ENCODE assay signal across 11 mouse cellular contexts in the genomic region with DNA sequence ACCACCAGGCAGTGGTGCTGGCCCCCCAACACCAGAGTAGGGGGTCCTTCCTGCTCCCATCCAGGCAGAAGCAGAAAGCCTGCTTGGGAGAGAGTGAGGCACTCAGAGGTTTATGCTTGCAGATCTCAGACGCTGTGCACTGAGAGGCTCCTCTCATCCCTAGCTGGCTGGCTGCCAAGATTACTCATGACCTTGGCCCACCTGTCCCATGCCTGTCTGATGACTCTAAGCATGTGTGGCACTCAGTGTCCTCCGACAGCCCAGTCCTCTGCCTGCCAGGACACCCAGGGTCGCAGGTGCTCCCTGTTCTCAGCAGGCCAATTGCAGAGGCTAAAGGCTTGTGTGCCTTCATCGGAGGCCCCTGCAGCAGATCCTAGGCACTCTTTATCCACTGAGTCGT. TPM values are rescaled to one million over a fixed set of nuclear protein-coding genes. Genes with fewer than 3 reads are reported as not detected.
DNase-seq lines count a peak whose midpoint lies in the region; ATAC-seq and TF ChIP-seq lines count a peak whose summit lies in the region.
"Had no signal": no experiment of that assay in that cellular context is flagged by ENCODE, and none has a peak within 500 bp of the region (broad histone marks: within the 10 kb centered on the region; RNA-seq: fewer than 3 reads in every experiment).

No protein-coding gene starts in this region.

- H3K9ac ChIP-seq in liver, embryonic 16.5 days (ENCODE audit: low read depth, low read length), result no peak overlapping the region
- no peak overlapping the region for H3K9ac ChIP-seq in lung, postnatal 0 days (replicated peaks; ENCODE audit: low read depth)
- H3K9ac ChIP-seq: embryonic facial prominence, embryonic 13.5 days; neural tube, embryonic 12.5 days had no signal

- no peaks in the 10 kb centered on the region for H3K36me3 ChIP-seq in liver, embryonic 16.5 days (ENCODE audit: control insufficient read depth, insufficient read depth)
- no peaks in the 10 kb centered on the region for H3K36me3 ChIP-seq in lung, postnatal 0 days (ENCODE audit: insufficient read depth, low read length)
- H3K36me3 ChIP-seq: embryonic facial prominence, embryonic 13.5 days; neural tube, embryonic 12.5 days had no signal

- no peak for TF ChIP-seq EP300 in lung, postnatal 0 days (IDR thresholded peaks at IDR 0.05)

- DNase-seq in left cerebral cortex, postnatal 4 days, result peak; percentile 77
- no peak for DNase-seq in left cerebral cortex, postnatal 36 days (ENCODE audit: low spot score in 2 of 2)
- peak; percentile 87 for DNase-seq in adrenal gland, adult 2 months
- DNase-seq in gastrocnemius, adult 8-10 months (ENCODE audit: low spot score in 2 of 2), result peak; percentile 72 to 75
- DNase-seq in left cerebral cortex, adult 2 months (ENCODE audit: extremely low spot score in 1 of 2, low spot score in 2 of 2), result no peak
- no peak for DNase-seq in lung, postnatal 0 days (ENCODE audit: low spot score)
- no peak for DNase-seq in frontal cortex, postnatal 36 days (ENCODE audit: low spot score in 2 of 2)

- H3K4me1 ChIP-seq in liver, embryonic 16.5 days (ENCODE audit: control insufficient read depth, low read depth, low read length), result peaks cover 3% of the 10 kb centered on the region; the same call in 1 of the 2 replicates
- peaks cover 4% of the 10 kb centered on the region; the same call in 1 of the 2 replicates for H3K4me1 ChIP-seq in lung, postnatal 0 days (ENCODE audit: insufficient read depth, low read depth, low read length)

- H3K9me3 ChIP-seq in liver, embryonic 16.5 days (replicated peaks; ENCODE audit: control insufficient read depth, low read length), result no peaks in the 10 kb centered on the region
- H3K9me3 ChIP-seq in lung, postnatal 0 days (ENCODE audit: low read length), result no peaks in the 10 kb centered on the region
- H3K9me3 ChIP-seq: embryonic facial prominence, embryonic 13.5 days; neural tube, embryonic 12.5 days had no signal

- WGBS in liver, embryonic 16.5 days (ENCODE audit: insufficient replicate concordance), result 44% methylated on average over 5 of the region's 5 CpGs
- 33% methylated on average over 5 of the region's 5 CpGs for whole genome bisulfite sequencing in lung, postnatal 0 days

- H3K4me2 ChIP-seq in liver, embryonic 16.5 days (ENCODE audit: low read depth, low read length), result no peak overlapping the region
- H3K4me2 ChIP-seq in lung, postnatal 0 days (replicated peaks; ENCODE audit: low read depth, low read length), result no peak overlapping the region
- H3K4me2 ChIP-seq: embryonic facial prominence, embryonic 13.5 days; neural tube, embryonic 12.5 days had no signal

- no peak for TF ChIP-seq CTCF in left cerebral cortex, adult 2 months (IDR thresholded peaks at IDR 0.05)
- no peak for TF ChIP-seq CTCF in lung, postnatal 0 days (IDR thresholded peaks at IDR 0.05)

- no peak overlapping the region for H3K27ac ChIP-seq in liver, embryonic 16.5 days (ENCODE audit: low read length)
- H3K27ac ChIP-seq in left cerebral cortex, adult 2 months, result no peak overlapping the region
- H3K27ac ChIP-seq in lung, postnatal 0 days (ENCODE audit: low read length), result no peak overlapping the region
- H3K27ac ChIP-seq: embryonic facial prominence, embryonic 13.5 days; neural tube, embryonic 12.5 days had no signal

- peak; percentile 67 for ATAC-seq in liver, embryonic 16.5 days (ENCODE audit: low read depth)
- no peak for ATAC-seq in lung, postnatal 0 days
- ATAC-seq: Patski had no signal

- H3K27me3 ChIP-seq in liver, embryonic 16.5 days (ENCODE audit: control insufficient read depth, insufficient read depth, low read depth, low read length), result peaks cover 3% of the 10 kb centered on the region; the same call in 1 of the 2 replicates
- no peaks in the 10 kb centered on the region for H3K27me3 ChIP-seq in lung, postnatal 0 days (replicated peaks; ENCODE audit: insufficient read depth, low read length)
- H3K27me3 ChIP-seq: neural tube, embryonic 12.5 days; Patski had no signal

- intact Hi-C loops in left cerebral cortex, postnatal 4 days (cut with DNase I), result no loop called here
- intact Hi-C loops in left cerebral cortex, postnatal 36 days (cut with DNase I), result no loop called here
- intact Hi-C loops in left cerebral cortex, adult 2 months (cut with DNase I), result no loop called here

- no peak overlapping the region for H3K4me3 ChIP-seq in liver, embryonic 16.5 days (ENCODE audit: low read depth, low read length)
- H3K4me3 ChIP-seq in left cerebral cortex, adult 2 months, result no peak overlapping the region
- no peak overlapping the region for H3K4me3 ChIP-seq in lung, postnatal 0 days (ENCODE audit: low read depth, low read length)
- H3K4me3 ChIP-seq: embryonic facial prominence, embryonic 13.5 days; neural tube, embryonic 12.5 days had no signal

RNA-seq across cellular contexts. Expression of a gene that starts 4.4 kb away (rescaled TPM):
- total RNA-seq in left cerebral cortex, postnatal 4 days (2021), result not detected
- 1 to 10 TPM; 1.8 to 2.2 TPM for total RNA-seq in left cerebral cortex, postnatal 36 days (2021)
- 10 to 100 TPM in 1 of 2 experiments, 1 to 10 TPM in 1; 7.5 to 13.1 TPM for total RNA-seq in adrenal gland, adult 2 months (2021)
- 79.1 and 189 TPM in 2 replicates for polyA plus RNA-seq in adrenal gland, adult 2 months (2012; rRNA removed)
- 100 to 1,000 TPM; 139 to 250 (median 181) TPM for total RNA-seq in gastrocnemius, adult 8-10 months (2022)
- 0.33 and 0.64 TPM in 2 replicates for polyA plus RNA-seq in liver, embryonic 16.5 days (2015; fragmentation: Nextera tagmentation; extraction: Ambion mirVana)
- total RNA-seq in left cerebral cortex, adult 2 months (2021), result 1 to 10 TPM; 1.7 to 1.9 TPM
- polyA plus RNA-seq in lung, postnatal 0 days (2015; fragmentation: Nextera tagmentation; extraction: Ambion mirVana), result 1.6 and 2.1 TPM in 2 replicates
- polyA plus RNA-seq: neural tube, embryonic 12.5 days had no signal

RNA-seq across cellular contexts. Expression of a gene that starts 17.8 kb away (rescaled TPM):
- 1,000 to 10,000 TPM; 1,273 to 1,305 TPM for total RNA-seq in left cerebral cortex, postnatal 4 days (2021)
- 100 to 1,000 TPM; 857 to 949 TPM for total RNA-seq in left cerebral cortex, postnatal 36 days (2021)
- 100 to 1,000 TPM; 445 to 452 TPM for total RNA-seq in adrenal gland, adult 2 months (2021)
- 353 and 354 TPM in 2 replicates for polyA plus RNA-seq in adrenal gland, adult 2 months (2012; rRNA removed)
- total RNA-seq in gastrocnemius, adult 8-10 months (2022), result 10 to 100 TPM; 44.1 to 58.4 (median 47.3) TPM
- 77.3 and 85.9 TPM in 2 replicates for polyA plus RNA-seq in liver, embryonic 16.5 days (2015; fragmentation: Nextera tagmentation; extraction: Ambion mirVana)
- total RNA-seq in left cerebral cortex, adult 2 months (2021), result 100 to 1,000 TPM; 853 to 870 TPM
- 445 and 452 TPM in 2 replicates for polyA plus RNA-seq in lung, postnatal 0 days (2015; fragmentation: Nextera tagmentation; extraction: Ambion mirVana)

Comparison
In these comparisons a context has a peak if more than half of its experiments do, and no peak if none do; other contexts are left out.
1. DNase-seq: peak in left cerebral cortex, postnatal 4 days (single experiment), adrenal gland, adult 2 months (single experiment) and gastrocnemius, adult 8-10 months (2 of 2); none in left cerebral cortex, postnatal 36 days (0 of 2), left cerebral cortex, adult 2 months (0 of 2), lung, postnatal 0 days (single experiment) and frontal cortex, postnatal 36 days (0 of 2).
2. RNA of a gene that starts 4.4 kb away (total RNA-seq): 139 to 250 TPM in gastrocnemius, adult 8-10 months; 7.5 to 13.1 TPM in adrenal gland, adult 2 months, 1.8 to 2.2 TPM in left cerebral cortex, postnatal 36 days, 1.7 to 1.9 TPM in left cerebral cortex, adult 2 months and not detected in left cerebral cortex, postnatal 4 days; every median in the first group is over 4 times any median in the second.
3. RNA of a gene that starts 17.8 kb away (total RNA-seq): 1,273 to 1,305 TPM in left cerebral cortex, postnatal 4 days, 857 to 949 TPM in left cerebral cortex, postnatal 36 days, 853 to 870 TPM in left cerebral cortex, adult 2 months and 445 to 452 TPM in adrenal gland, adult 2 months; 44.1 to 58.4 TPM in gastrocnemius, adult 8-10 months; every median in the first group is over 4 times any median in the second.